Mouse (Mus musculus) gastrocnemius, adult 18-20 months (tissue): ENCODE measurements at regions not wholly inside any gene's neighbourhood (a gene's known extent, or its start where the extent isn't known, plus 50 kb on each side); places are given as distances from the start of the nearest gene placed in this dataset.

Experiments used
- DNase-seq: peaks from one replicate; pipeline ENCODE4 v3.0.0; 2021; ENCODE audit warnings: low spot score

- DNase-seq, result no peak
Observed at GRCm38 (mm10) chr2:79510485-79511094, 54.0 kb upstream of the Cerkl start.

- no peak for DNase-seq
Observed at GRCm38 (mm10) chr2:79511108-79511507, 54.5 kb upstream of the Cerkl start.

GRCm38 (mm10) chr2:79511676-79512323 is 55.2 kb upstream of the Cerkl start:
- DNase-seq, result peak; percentile 63

GRCm38 (mm10) chr2:79512374-79512773 is 55.8 kb upstream of the Cerkl start:
- DNase-seq, result no peak

- DNase-seq, result no peak
Observed at GRCm38 (mm10) chr2:79513726-79514125, 57.1 kb upstream of the Cerkl start.

GRCm38 (mm10) chr2:79518046-79518750 is 61.6 kb upstream of the Cerkl start:
- DNase-seq, result no peak

GRCm38 (mm10) chr2:79519799-79520449 is 63.3 kb upstream of the Cerkl start:
- no peak for DNase-seq

- DNase-seq, result no peak
Observed at GRCm38 (mm10) chr2:79523441-79523840, 66.9 kb upstream of the Cerkl start.

- no peak for DNase-seq
Observed at GRCm38 (mm10) chr2:79527529-79527928, 70.9 kb upstream of the Cerkl start.

GRCm38 (mm10) chr2:79528347-79528990 is 71.9 kb upstream of the Cerkl start:
- DNase-seq, result no peak

- DNase-seq, result no peak
Observed at GRCm38 (mm10) chr2:79529185-79529584, 72.6 kb upstream of the Cerkl start.

- DNase-seq, result no peak
Observed at GRCm38 (mm10) chr2:79532610-79533160, 76.1 kb upstream of the Cerkl start.

GRCm38 (mm10) chr2:79537126-79537875 is 80.7 kb upstream of the Cerkl start:
- DNase-seq, result no peak

GRCm38 (mm10) chr2:79540384-79540783 is 83.8 kb upstream of the Cerkl start:
- no peak for DNase-seq

GRCm38 (mm10) chr2:79542191-79542980 is 85.8 kb upstream of the Cerkl start:
- DNase-seq, result no peak

GRCm38 (mm10) chr2:79543456-79543855 is 86.9 kb upstream of the Cerkl start:
- DNase-seq, result no peak

GRCm38 (mm10) chr2:79543948-79544792 is 87.6 kb upstream of the Cerkl start:
- no peak for DNase-seq

GRCm38 (mm10) chr2:79544793-79545260 is 88.2 kb upstream of the Cerkl start:
- DNase-seq, result no peak

GRCm38 (mm10) chr2:79546206-79546605 is 88.9 kb upstream of the Itprid2 start:
- no peak for DNase-seq
